Mouse (Mus musculus) small intestine, adult 2 months (tissue): ENCODE measurements around the gene Ppm1k. TPM values are rescaled to one million over a fixed set of nuclear protein-coding genes. Genes with fewer than 3 reads are reported as not detected.
"Not testable (repeated sequence)": the region's sequence is repeated elsewhere in the genome, so short reads cannot be mapped to it uniquely, and the experiment has no call there.

Source experiments
- H3K27ac ChIP-seq: fragments of 200-500 bp; 2 replicates; pipeline ENCODE4 v1.5.1; 2012; ENCODE audit warnings: low read depth, low read length, control low read depth, inconsistent platforms; ENCODE audit not compliant: insufficient read depth
- H3K27me3 ChIP-seq: fragments of 200-500 bp; 2 replicates; pipeline ENCODE4 v1.6.1; 2012; ENCODE audit warnings: mild to moderate bottlenecking, moderate library complexity, low read length, inconsistent platforms; ENCODE audit not compliant: control insufficient read depth, insufficient read depth
- H3K36me3 ChIP-seq: fragments of 200-500 bp; 2 replicates; pipeline ENCODE4 v1.6.1; 2012; ENCODE audit warnings: mild to moderate bottlenecking, low read length, control low read depth, inconsistent platforms; ENCODE audit not compliant: control insufficient read depth, insufficient read depth
- H3K4me1 ChIP-seq: fragments of 200-500 bp; 2 replicates; pipeline ENCODE4 v1.6.1; 2012; ENCODE audit warnings: low read length, inconsistent platforms, mixed read lengths; ENCODE audit not compliant: control insufficient read depth, insufficient read depth, insufficient read length
- H3K4me3 ChIP-seq: fragments of 200-500 bp; 2 replicates; pipeline ENCODE4 v1.5.1; 2012; ENCODE audit warnings: low read depth, mild to moderate bottlenecking, control low read depth, inconsistent platforms, low read length, moderate library complexity
- CTCF ChIP-seq: fragments of 200-500 bp; IDR thresholded peaks from 2 replicates; pipeline ENCODE4 v1.5.1; 2012; ENCODE audit warnings: low read depth, mild to moderate bottlenecking, control low read depth, inconsistent platforms, low read length, moderate library complexity, mixed read lengths; ENCODE audit not compliant: insufficient replicate concordance, insufficient read length; ENCODE audit errors: extremely low read depth
- POLR2A ChIP-seq: fragments of 200-500 bp; IDR thresholded peaks from 2 replicates; pipeline ENCODE4 v1.6.1; 2012; ENCODE audit warnings: low read depth, mild to moderate bottlenecking, control low read depth, inconsistent platforms, low read length, moderate library complexity
- WGBS: fragments of 180-500 bp; shearing (Covaris S2); methylation state at CpG from one replicate; pipeline ENCODE4 v1.1.7; 2018; 5-methylcytosine and 5-hydroxymethylcytosine counted together
- polyA plus RNA-seq: library from polyadenylated mRNA; depleted of rRNA; stranded (reverse); fragments of >200 nt; gene quantifications from 2 replicates; pipeline ENCODE4 v1.2.3, GENCODE M21; 2012; rRNA removed

The Ppm1k gene
- polyA plus RNA-seq, 1 experiment = 0.53 TPM

DNA sequence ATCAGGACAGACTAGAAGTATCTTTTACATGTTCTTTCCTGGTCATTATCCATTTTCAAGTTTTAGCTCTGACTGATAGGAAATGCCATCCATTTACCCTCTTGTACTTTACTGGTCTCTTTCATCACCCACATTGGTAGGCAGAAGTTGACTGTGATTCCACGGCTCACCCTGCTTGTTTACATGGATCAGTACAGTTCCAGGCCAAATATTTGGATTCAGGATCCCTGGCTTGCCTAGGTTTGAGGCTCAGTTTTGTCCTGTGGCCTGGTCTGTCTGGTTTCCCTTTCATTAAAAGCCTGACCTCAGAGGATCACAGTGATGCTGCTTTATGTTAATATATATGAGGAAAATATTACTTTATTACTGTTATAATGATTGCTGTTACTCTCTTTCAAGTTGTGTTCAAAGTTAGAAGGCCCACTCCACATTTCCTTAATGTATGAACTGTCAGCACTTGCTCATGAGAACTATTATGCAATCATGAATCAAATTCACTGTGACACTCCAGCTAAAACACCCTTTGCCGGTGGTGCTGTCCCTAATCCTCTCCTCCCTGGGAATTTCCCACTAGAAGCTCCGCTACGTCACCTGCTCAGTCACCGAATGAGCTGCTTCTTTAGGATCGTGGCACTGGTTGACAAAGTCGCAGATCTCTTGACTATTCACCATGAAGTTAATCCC lies 21.8 kb downstream of the Ppm1k start:
- TF ChIP-seq CTCF = no peak
- TF ChIP-seq POLR2A = no peak
- H3K4me1 ChIP-seq = no peaks in the 10 kb centered on the region
- no peaks in the 10 kb centered on the region for H3K27me3 ChIP-seq
- WGBS = 59% methylated on average over 7 of the region's 7 CpGs
- H3K27ac ChIP-seq = no peak overlapping the region
- peaks cover 20% of the 10 kb centered on the region for H3K36me3 ChIP-seq
- no peak overlapping the region for H3K4me3 ChIP-seq

DNA sequence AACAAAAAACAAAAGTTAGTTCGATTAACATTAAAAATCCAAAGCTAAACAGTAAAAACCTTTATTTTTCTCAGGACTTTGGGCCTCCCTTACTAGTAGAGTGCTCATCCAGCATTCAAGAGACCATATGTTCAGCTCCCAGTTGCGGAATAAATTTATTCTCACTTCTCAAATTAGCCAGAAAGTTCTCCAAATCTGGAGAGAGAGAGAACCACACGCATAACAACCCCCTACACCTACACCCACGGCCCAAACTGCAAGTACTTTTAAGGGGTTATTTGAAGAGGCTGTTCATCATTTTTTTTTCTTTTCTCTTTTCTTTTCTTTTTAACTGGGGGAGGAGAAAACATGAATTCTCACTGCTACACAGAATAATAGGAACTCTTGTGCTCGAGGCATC lies 23.4 kb downstream of the Ppm1k start:
- WGBS = 90% methylated on average over 5 of the region's 5 CpGs
- H3K27ac ChIP-seq = no peak overlapping the region
- H3K36me3 ChIP-seq = peaks cover 19% of the 10 kb centered on the region
- no peak overlapping the region for H3K4me3 ChIP-seq
- no peaks in the 10 kb centered on the region for H3K4me1 ChIP-seq
- H3K27me3 ChIP-seq = no peaks in the 10 kb centered on the region
- TF ChIP-seq CTCF = no peak
- no peak for TF ChIP-seq POLR2A

DNA sequence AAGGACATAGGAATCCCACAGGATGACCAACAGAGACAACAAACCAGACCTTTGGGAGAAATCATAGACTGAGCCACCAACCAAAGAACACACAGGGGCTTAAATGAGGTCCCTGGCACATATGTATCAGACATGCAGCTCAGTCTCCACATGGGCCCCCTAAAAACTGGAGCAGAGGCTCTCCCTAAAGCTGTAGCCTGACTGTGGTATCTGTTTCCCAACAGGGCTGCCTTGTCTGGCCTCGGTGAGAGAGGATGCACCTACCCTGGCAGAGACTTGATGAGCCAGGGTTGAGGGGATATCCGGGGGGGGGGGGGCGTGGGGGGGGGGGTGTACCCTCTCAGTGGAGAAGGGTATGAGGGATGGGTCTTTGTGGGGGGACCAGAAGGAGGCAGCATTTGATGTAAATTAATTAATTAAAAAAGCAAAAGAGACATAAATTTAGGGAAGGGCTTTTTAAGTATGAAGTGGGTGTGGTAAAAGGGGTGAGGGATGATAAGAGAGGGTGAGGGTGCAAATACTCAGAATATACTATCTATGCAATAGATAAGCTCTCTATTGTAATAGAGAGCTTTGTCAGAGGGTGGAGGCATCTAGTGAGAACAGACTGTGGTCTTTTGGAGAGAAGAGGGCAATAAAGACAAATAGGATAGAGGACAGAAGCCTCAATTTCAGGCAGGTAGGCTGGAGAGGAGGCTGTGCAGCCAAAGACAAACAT lies 31.4 kb downstream of the Ppm1k start:
- 53% methylated on average over 3 of the region's 3 CpGs for WGBS
- H3K27ac ChIP-seq = no peak overlapping the region
- no peaks in the 10 kb centered on the region for H3K27me3 ChIP-seq
- H3K4me1 ChIP-seq = no peaks in the 10 kb centered on the region
- no peak for TF ChIP-seq POLR2A
- no peak for TF ChIP-seq CTCF
- H3K36me3 ChIP-seq = peaks cover 2% of the 10 kb centered on the region; the same call in 1 of the 2 replicates
- H3K4me3 ChIP-seq = no peak overlapping the region

DNA sequence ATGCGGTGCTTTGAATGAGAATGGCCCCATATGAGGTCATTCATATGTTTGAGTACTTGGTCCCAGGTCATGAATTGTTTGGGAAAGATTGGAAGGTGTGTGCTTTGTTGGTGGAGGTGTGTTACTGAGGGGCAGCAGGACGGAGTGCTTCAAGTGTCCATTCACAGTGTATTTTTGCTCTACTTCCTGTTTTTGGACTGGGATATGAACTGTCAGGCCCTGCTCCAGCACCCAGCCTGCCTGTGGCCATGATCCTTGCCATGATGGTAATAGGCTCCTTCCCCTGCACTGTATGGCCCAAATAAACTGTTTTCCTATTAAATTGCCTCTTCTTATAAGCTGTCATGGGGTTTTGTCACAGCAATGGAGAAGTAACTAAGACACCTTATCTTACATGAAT lies 36.1 kb downstream of the Ppm1k start:
- WGBS = 46% methylated on average over 2 of the region's 2 CpGs
- H3K36me3 ChIP-seq = no peaks in the 10 kb centered on the region
- no peak for TF ChIP-seq CTCF
- no peak for TF ChIP-seq POLR2A
- no peaks in the 10 kb centered on the region for H3K4me1 ChIP-seq
- H3K27me3 ChIP-seq = no peaks in the 10 kb centered on the region
- no peak overlapping the region for H3K4me3 ChIP-seq
- H3K27ac ChIP-seq = no peak overlapping the region

DNA sequence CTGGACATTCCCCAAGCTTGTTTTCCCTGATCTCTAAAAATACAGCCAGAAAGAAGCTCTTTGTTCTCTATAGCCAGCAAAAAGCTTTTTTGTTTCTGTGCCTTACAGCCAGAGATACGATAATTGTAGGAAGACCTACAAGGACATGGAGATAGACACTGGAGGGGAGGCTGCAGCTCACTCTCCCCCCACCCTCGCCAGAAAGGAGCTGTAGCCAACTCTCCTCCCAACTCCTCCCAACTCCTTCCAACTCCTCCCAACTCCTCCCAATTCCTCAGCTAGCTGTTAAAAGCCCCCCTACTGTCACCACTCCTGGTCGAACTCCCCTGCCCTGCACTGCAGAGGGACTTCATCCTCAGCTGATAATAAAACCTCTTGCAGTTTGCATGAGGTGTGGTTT lies 67.1 kb downstream of the Ppm1k start:
- not testable (repeated sequence) for H3K4me1 ChIP-seq, H3K36me3 ChIP-seq, H3K27me3 ChIP-seq, H3K27ac ChIP-seq, H3K4me3 ChIP-seq
- 35% methylated on average over 3 of the region's 3 CpGs for WGBS

Other genes starting within 250 kb of the Ppm1k start
- gene Vmn1r16, start 206.0 kb downstream of the Ppm1k start, polyA plus RNA-seq = not detected in 2 replicates
- gene Vmn1r17, start 171.7 kb downstream of the Ppm1k start, polyA plus RNA-seq = not detected in 2 replicates
- gene Vmn1r18, start 139.7 kb downstream of the Ppm1k start, polyA plus RNA-seq = not detected in 2 replicates
- gene Vmn1r19, start 131.7 kb downstream of the Ppm1k start, polyA plus RNA-seq = not detected in 2 replicates
- not detected in 2 replicates for gene Vmn1r20, start 106.5 kb downstream of the Ppm1k start, polyA plus RNA-seq
- gene Herc6, start 45.5 kb upstream of the Ppm1k start, polyA plus RNA-seq = 1.7 and 13.8 TPM in 2 replicates
- gene Pyurf, start 156.6 kb upstream of the Ppm1k start, polyA plus RNA-seq = 8.5 and 12.8 TPM in 2 replicates
- gene Lancl2, start 167.1 kb upstream of the Ppm1k start, polyA plus RNA-seq = 0.55 and 1.1 TPM in 2 replicates